Mouse (Mus musculus) forebrain, embryonic 14.5 days (tissue): ENCODE measurements at regions not wholly inside any gene's neighbourhood (a gene's known extent, or its start where the extent isn't known, plus 50 kb on each side); places are given as distances from the start of the nearest gene placed in this dataset.

Experiments used
- ATAC-seq: fragments of 200-750 bp; cut with Nextera tagmentation; 2 replicates; pipeline ENCODE4 v1.8.0; 2017; ENCODE audit warnings: mild to moderate bottlenecking, moderate library complexity
- DNase-seq: peaks from one replicate; pipeline ENCODE4 v3.0.0-alpha.2; 2015; ENCODE audit warnings: low spot score
- H3K27ac ChIP-seq: fragments of 300-500 bp; sonication (generic); 2 replicates; pipeline ENCODE4 v1.5.1; 2014; ENCODE audit warnings: low read depth, mild to moderate bottlenecking, control low read depth, low read length, moderate library complexity
- H3K27me3 ChIP-seq: fragments of 300-500 bp; sonication (generic); replicated peaks from 2 replicates; pipeline ENCODE4 v1.6.1; 2014; ENCODE audit warnings: low read length, control low read depth, mixed read lengths; ENCODE audit not compliant: control insufficient read depth, insufficient read depth
- H3K36me3 ChIP-seq: fragments of 300-500 bp; sonication (generic); 2 replicates; pipeline ENCODE4 v1.6.1; 2014; ENCODE audit warnings: low read length, control low read depth; ENCODE audit not compliant: control insufficient read depth, insufficient read depth
- H3K4me1 ChIP-seq: fragments of 300-500 bp; sonication (generic); 2 replicates; pipeline ENCODE4 v1.6.1; 2014; ENCODE audit warnings: antibody characterized with exemption, low read length, control low read depth; ENCODE audit not compliant: control insufficient read depth, insufficient read depth
- H3K4me2 ChIP-seq: fragments of 300-500 bp; sonication (generic); 2 replicates; pipeline ENCODE4 v1.6.1; 2014; ENCODE audit warnings: mild to moderate bottlenecking, control low read depth, low read length
- H3K4me3 ChIP-seq: fragments of 300-500 bp; sonication (generic); 2 replicates; pipeline ENCODE4 v1.5.1; 2014; ENCODE audit warnings: low read depth, low read length, control low read depth
- H3K9ac ChIP-seq: fragments of 300-500 bp; sonication (generic); 2 replicates; pipeline ENCODE4 v1.6.1; 2014; ENCODE audit warnings: mild to moderate bottlenecking, low read length, control low read depth, moderate library complexity
- H3K9me3 ChIP-seq: fragments of 300-500 bp; sonication (generic); replicated peaks from 2 replicates; pipeline ENCODE4 v1.6.1; 2016; ENCODE audit warnings: low read length, control low read depth, mixed read lengths; ENCODE audit not compliant: control insufficient read depth
- WGBS: fragments of 180-500 bp; shearing (Covaris S2); extraction: QIAGEN DNeasy Blood & Tissue Kit; methylation state at CpG from one replicate; pipeline ENCODE4 v1.1.7; 2014; 5-methylcytosine and 5-hydroxymethylcytosine counted together

DNA sequence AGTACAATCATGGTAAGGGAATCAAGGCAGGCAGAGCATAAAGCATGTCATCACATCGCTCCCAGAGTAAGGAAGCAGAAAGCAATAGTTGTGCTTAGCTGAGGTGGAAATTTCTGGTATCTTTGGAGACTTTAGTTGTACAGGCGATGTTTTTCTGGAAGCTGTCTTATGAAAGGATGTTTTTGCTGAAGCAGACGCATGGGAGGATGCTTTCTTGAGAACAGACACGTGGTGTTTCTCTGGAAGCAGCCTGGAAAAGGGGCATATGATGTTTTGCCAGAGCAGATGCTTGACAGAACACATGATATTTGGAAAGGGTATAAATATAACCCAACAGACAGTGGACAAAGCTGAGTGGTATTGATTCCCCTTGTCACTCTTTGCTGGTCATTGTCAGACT lies 722.4 kb downstream of the Mat2b start:
- H3K27me3 ChIP-seq = no peaks in the 10 kb centered on the region
- H3K9me3 ChIP-seq = no peaks in the 10 kb centered on the region
- no peak for ATAC-seq
- no peak overlapping the region for H3K9ac ChIP-seq
- no peak for DNase-seq
- H3K27ac ChIP-seq = no peak overlapping the region
- no peaks in the 10 kb centered on the region for H3K4me1 ChIP-seq
- WGBS = 77% methylated on average over 4 of the region's 4 CpGs
- H3K4me3 ChIP-seq = no peak overlapping the region
- no peak overlapping the region for H3K4me2 ChIP-seq
- no peaks in the 10 kb centered on the region for H3K36me3 ChIP-seq

DNA sequence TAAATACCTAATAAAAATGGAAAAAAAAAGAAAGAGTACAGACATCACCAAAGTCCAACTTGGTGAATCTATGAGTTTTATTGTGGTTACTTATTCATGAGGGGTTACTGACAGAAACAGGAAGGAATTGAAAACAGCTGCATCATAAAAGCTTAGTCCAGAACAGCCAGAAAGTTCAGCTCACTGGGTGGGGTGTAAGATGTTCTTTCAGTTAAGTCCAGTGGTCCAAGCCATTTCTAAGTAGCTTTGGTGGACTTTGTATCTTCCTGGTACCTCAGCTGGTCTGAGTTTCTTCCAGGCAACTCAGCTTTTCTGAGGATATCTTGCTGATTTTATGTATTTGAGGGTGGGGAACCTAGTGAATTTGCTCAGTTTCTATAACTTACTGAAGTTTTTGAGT lies 731.3 kb downstream of the Mat2b start:
- Histone ChIP-seq H3K9ac (no peak overlapping the region), H3K9me3 (no peaks in the 10 kb centered on the region), H3K27ac (no peak overlapping the region), H3K4me3 (no peak overlapping the region), H3K4me2 (no peak overlapping the region), H3K4me1 (no peaks in the 10 kb centered on the region), H3K27me3 (no peaks in the 10 kb centered on the region), H3K36me3 (no peaks in the 10 kb centered on the region)
- ATAC-seq (no peak), DNase-seq (no peak)

DNA sequence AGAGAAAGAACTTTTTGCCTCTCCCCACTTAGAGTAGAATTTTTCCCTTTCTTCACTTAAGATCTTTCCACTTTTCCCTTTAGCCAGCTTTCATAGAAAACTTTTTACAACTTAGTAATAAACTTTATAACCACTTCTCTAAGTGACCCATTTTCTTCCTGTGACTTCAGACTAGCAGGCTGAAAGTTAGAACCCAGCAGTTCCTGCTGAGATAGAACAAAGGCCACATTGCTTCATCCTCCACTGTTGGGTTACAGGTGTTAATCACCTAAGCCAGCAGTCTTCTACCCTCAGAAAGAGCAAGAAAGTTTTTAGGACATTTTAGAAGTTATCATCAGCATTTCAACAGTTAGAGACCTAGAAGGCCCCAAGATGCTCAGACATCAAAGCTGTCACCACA lies 740.6 kb downstream of the Mat2b start:
- Histone ChIP-seq H3K36me3 (no peaks in the 10 kb centered on the region), H3K4me1 (no peaks in the 10 kb centered on the region), H3K27me3 (no peaks in the 10 kb centered on the region), H3K9ac (no peak overlapping the region), H3K4me3 (no peak overlapping the region), H3K4me2 (no peak overlapping the region), H3K27ac (no peak overlapping the region), H3K9me3 (no peaks in the 10 kb centered on the region)
- ATAC-seq = no peak
- no peak for DNase-seq

DNA sequence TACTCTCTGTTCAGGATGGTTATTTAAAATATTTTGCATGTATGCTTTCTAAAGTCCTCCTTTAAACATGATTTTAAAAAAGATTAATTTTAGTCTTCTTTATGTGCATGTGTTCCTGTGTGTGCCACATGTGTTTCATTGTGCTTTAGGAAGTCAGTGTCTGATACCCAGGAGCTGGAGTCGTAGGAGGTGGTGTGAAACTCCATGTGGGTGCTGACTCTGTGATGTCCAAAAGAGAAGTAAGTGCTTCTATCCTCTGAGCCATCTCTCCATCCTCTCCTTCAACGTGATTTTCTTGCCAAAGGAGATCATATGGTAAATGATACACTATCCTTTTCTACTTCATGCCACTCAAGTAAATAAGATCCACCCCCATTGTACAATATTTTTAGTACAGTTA lies 750.8 kb downstream of the Mat2b start:
- H3K9me3 ChIP-seq = no peaks in the 10 kb centered on the region
- WGBS = 85% methylated on average over 2 of the region's 2 CpGs
- no peak overlapping the region for H3K27ac ChIP-seq
- no peak overlapping the region for H3K4me3 ChIP-seq
- H3K9ac ChIP-seq = no peak overlapping the region
- H3K36me3 ChIP-seq = no peaks in the 10 kb centered on the region
- DNase-seq (no peak), ATAC-seq (no peak)
- no peak overlapping the region for H3K4me2 ChIP-seq
- H3K27me3 ChIP-seq = no peaks in the 10 kb centered on the region
- no peaks in the 10 kb centered on the region for H3K4me1 ChIP-seq

DNA sequence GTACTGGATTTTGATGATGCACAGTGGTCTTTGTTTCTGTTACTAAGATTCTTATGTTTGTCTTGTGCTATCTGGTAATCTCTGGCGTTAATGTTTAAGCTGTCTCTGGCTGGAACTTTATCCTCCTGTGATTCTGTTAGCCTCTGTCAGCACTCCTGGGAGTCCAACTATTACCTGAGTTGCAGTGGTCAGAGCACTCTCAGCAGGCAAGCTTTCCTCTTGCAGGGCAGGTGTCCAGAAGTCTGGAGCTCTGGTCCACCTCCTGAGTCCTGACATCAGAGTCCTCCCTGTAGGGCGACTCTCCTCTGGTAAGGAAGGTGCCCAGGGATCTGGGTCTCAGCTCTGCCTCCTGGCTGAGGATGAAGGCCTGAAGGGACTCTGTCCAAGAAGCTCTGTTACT lies 760.8 kb downstream of the Mat2b start:
- ATAC-seq = no peak
- Histone ChIP-seq H3K4me2 (no peak overlapping the region), H3K9ac (no peak overlapping the region), H3K27ac (no peak overlapping the region), H3K4me3 (no peak overlapping the region), H3K4me1 (no peaks in the 10 kb centered on the region), H3K36me3 (no peaks in the 10 kb centered on the region), H3K9me3 (no peaks in the 10 kb centered on the region), H3K27me3 (no peaks in the 10 kb centered on the region)
- WGBS = 88% methylated on average over 2 of the region's 2 CpGs
- no peak for DNase-seq

DNA sequence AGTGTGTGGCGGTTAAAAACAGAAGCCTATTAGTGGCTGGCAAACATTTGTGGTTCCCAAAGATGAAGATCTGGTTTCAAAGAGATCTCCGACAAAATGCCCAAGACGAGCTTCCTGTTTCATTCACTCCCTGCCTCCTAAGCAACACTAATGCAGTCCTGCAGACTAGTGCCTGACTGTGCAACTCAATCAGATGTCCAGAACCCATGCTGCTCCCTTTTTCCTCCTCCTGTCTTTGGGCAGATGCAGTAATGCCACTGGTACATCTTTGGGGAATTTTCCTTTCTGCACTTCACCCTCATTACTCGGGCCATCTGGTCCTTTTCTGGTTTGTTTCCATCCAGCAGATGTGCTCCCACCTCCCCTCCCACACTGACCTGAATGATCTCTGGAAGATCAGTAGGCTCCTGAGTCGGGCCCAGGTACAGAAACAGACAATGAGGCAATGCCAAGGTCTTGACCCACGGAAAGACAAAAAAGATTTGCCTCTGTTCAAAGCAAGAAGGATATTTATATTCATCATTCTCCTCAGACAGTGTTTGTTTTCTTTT lies 771.0 kb downstream of the Mat2b start:
- Histone ChIP-seq H3K4me3 (no peak overlapping the region), H3K4me1 (no peaks in the 10 kb centered on the region), H3K4me2 (no peak overlapping the region), H3K9me3 (no peaks in the 10 kb centered on the region), H3K36me3 (no peaks in the 10 kb centered on the region), H3K27ac (no peak overlapping the region), H3K27me3 (no peaks in the 10 kb centered on the region), H3K9ac (no peak overlapping the region)
- WGBS = 31% methylated on average over 6 of the region's 6 CpGs
- ATAC-seq (peak; percentile 55; the same call in 1 of the 2 replicates), DNase-seq (peak; percentile 37)

DNA sequence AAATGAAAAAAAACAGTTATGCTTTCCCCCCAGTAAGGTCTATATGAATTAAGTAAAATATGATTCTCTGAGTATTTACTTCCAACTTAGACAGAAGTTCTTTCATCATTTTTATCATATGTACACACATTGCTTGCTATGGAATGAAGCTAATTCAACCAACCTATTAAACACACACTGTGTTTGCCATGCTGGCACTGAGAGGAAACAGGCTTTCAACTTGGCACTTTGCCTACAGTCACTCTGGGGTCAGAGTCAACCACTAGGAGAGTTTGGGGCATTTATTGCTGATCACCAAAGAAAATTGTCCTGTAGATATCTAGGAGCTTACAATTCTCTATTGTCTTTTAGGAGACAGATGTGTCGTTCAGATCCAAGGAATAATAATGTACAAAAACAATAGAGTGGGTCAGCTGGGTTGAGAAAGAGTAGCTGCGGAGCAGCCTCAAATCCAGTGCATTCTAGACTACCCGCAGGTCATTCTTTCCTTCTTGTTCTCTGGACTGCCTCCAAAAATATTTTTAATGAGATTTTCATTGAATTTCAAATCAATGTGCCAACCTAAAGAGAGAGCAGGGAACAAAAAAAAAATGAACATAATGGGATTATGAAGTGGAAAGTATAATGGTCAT lies 777.2 kb downstream of the Mat2b start:
- no peak overlapping the region for H3K4me3 ChIP-seq
- no peak overlapping the region for H3K4me2 ChIP-seq
- no peaks in the 10 kb centered on the region for H3K4me1 ChIP-seq
- no peaks in the 10 kb centered on the region for H3K36me3 ChIP-seq
- DNase-seq (peak; percentile 45), ATAC-seq (no peak; the same call in 1 of the 2 replicates)
- no peak overlapping the region for H3K9ac ChIP-seq
- 47% methylated on average over 3 of the region's 3 CpGs for WGBS
- no peak overlapping the region for H3K27ac ChIP-seq
- no peaks in the 10 kb centered on the region for H3K9me3 ChIP-seq
- no peaks in the 10 kb centered on the region for H3K27me3 ChIP-seq

DNA sequence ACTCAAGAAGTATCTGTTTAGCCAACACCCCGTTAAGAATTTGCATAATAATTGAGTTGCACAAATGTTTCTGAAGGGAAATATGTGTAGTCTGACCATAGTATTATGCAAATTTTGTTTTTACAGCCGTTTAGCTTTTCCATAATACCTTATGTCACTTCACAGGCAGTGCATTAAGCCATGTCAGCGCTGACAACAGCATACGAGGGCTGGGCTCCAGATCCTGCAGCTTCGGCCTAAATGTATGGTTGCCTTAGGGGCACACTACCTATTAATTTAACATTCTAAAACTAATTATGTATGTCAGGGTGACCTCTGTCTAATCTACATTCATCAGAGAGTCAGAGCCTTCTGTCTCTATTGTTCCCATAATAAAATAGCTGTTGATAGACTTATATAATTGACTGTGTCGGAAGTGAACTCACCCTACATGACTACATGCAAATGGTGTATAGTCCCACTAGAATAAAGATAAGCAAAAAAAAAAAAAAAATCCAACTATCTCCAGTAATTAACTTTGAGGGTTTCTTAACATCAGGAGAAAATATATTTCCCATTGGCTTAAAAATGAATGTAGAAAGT lies 795.3 kb downstream of the Mat2b start:
- no peaks in the 10 kb centered on the region for H3K36me3 ChIP-seq
- H3K27ac ChIP-seq = no peak overlapping the region
- no peak overlapping the region for H3K4me3 ChIP-seq
- no peak overlapping the region for H3K4me2 ChIP-seq
- no peaks in the 10 kb centered on the region for H3K4me1 ChIP-seq
- no peak overlapping the region for H3K9ac ChIP-seq
- H3K27me3 ChIP-seq = no peaks in the 10 kb centered on the region
- DNase-seq (peak; percentile 49), ATAC-seq (peak; percentile 89)
- 20% methylated on average over 6 of the region's 6 CpGs for WGBS
- no peaks in the 10 kb centered on the region for H3K9me3 ChIP-seq

DNA sequence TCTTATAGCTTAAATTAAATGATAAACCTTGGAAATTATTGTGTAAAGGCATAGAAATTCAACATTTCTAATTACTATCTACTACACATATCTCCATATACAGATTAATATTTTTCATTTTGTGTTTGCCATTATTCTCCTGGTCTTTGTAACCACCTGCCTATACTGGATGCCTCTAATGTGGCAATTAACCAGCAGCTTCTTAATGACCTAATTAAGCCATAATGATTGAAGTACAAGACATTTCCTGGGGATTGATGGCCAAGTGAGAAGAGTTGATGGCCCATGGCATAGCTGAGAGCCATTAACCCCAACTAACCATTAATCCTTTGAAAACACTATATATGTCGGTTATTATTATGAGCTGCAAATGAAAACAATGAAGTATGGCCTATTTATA lies 811.7 kb downstream of the Mat2b start:
- DNase-seq = no peak
- Histone ChIP-seq H3K4me2 (no peak overlapping the region), H3K4me3 (no peak overlapping the region), H3K9ac (no peak overlapping the region), H3K27me3 (no peaks in the 10 kb centered on the region), H3K36me3 (no peaks in the 10 kb centered on the region), H3K9me3 (no peaks in the 10 kb centered on the region), H3K27ac (no peak overlapping the region), H3K4me1 (no peaks in the 10 kb centered on the region)
- no peak for ATAC-seq
- 73% methylated on average over 1 of the region's 1 CpGs for WGBS
